Mouse (Mus musculus) liver, adult (tissue): ENCODE results near the gene Mapt.

Experiments used
- GATA4 ChIP-seq: IDR thresholded peaks from 2 replicates; pipeline ENCODE4 v1.6.1; 2014; ENCODE audit warnings: mild to moderate bottlenecking, low read length; ENCODE audit not compliant: insufficient replicate concordance

The Mapt gene

DNA sequence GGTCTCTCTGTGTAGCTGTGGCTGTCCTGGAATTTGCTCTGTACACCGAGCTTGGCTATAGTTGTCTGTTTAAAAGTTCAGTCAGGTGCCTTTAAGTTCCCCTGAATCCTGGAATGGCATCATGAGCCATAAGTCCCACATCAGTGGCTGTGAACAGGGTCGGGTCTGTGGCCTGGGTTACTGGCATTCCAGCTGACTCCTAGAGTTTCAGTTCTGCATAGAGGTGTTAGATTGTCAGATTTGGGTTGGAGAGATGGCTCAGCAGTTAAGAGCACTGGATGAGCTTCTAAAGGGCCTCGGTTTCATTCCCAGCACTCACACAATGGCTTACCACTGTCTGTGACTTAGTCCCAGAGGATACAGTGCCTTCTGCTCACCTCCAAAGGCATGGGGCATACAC lies 20.9 kb downstream of the Mapt start:
- no peak for TF ChIP-seq GATA4

DNA sequence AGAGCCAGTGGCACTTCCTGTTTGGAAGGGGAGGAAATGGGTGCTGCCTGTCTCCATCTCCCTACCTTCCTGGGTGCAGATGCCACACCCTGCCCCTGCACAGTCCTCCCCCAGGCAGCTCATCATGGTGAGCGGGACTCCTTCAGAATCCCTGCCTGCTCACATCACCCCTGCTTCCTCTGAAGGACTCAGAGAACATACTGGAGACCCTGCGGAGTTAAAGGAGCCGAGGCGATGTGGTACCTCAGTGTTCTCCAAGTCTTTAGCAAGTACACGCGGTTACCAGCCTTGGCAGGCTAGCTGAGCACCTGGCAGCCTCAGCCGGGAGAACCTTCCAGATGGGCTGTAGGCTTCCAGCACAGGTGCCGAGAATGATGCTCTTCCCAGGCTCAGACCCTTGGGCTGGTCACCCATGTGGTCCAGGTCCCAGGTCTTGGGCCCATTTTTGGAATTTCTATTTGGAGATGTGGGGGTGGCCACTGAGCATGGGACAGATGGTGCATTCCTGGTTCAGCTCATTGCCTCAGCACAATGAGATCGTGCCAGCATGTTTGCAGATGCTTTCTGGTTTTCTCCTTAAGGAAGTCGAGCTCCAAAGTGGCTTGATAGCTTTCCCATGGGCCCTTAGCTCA lies 23.3 kb downstream of the Mapt start:
- TF ChIP-seq GATA4, result no peak

DNA sequence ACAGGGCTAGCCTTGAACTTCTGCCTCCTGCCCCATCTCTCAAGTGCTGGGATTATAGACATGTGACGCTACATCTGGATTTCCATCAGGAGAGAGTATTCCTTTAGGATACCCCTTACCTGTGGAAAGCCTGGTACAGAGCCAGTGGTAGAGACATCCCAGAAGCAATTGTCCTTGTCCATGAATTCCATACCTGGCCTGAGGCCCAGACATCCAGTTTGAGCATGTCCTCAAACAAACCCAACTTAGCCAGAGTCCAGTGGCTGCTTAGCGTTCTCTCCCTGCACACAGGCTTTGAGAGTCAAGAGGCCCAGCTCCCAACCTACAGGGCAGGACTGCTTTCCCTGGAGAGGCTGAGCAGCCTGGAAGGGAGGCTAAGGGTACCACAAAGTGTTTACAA lies 25.0 kb downstream of the Mapt start:
- TF ChIP-seq GATA4, result no peak

DNA sequence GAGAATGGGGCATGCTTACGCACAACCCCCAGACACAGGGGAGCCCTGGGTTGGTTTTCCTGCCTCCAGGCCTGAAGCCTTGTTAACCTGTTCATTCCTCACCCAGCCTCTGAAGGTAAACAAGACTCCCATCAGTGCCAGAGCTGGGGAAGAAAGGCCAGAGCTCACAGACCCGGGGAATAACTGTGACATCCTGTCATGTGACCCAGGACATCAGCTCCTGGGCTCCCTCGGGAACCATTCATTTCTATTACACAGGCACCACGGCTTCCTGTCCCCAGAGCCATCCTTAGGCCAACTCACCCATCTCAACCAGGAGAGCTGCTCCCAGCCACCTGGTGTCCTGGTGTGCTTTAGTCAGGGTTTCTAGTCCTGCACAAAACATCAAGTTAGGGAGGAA lies 27.8 kb downstream of the Mapt start:
- no peak for TF ChIP-seq GATA4

DNA sequence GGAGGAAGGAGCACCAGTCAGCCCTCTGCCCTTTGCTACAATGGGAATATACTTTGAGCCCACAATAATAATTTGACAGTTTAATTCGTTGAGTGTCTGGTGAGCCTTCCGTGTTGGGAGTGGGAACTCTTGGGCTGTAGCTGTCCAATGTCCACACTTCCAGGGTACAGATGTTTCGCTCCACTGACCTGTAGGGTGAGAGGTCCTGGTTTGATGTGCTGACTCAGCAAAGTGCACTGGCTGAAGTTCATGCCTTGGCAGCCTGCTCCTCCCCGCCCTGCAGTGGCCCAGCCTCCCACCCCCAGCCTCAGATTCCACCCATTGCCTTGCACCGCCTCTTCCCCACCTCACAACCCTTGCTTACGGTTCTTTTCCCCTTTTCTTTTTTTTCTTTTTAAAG lies 33.5 kb downstream of the Mapt start:
- no peak for TF ChIP-seq GATA4

DNA sequence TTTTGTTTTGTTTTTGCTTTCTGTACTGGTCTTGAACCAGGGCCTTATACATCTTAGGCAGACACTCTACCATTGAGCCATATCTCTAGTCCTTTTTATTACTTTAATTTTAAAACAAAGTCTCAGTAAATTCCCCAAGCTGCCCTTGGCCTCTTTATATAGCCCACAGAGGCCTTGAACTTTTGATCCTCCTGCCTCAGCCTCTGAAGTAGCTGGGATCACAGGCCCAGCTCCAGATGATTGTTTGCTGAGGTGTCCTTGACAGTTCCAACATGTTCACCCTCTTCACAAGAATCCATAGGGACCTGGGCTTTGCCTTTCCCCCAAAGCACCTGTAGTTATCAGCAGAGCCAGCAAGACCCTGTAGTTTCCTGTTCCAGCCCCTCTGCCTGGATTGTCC lies 34.5 kb downstream of the Mapt start:
- no peak for TF ChIP-seq GATA4

DNA sequence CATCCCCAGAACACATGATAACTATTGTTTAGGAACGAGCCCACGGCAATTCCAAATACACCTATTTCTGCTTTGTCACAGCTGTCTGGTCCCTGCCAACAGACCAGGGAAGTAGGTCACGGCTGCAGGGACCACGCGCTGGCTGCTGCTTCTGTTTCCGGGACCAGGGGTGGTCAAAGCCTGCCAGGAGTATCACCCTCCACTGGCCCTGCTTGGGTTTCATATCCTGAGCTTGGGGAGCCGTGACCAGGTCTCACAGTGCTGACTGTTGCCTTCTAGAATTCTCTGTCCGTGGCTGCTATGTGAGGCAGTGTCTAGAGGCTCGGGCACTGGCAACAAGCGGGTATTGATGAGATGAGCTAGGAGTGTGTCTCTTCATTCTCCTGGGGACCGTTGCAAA lies 36.2 kb downstream of the Mapt start:
- TF ChIP-seq GATA4, result no peak

DNA sequence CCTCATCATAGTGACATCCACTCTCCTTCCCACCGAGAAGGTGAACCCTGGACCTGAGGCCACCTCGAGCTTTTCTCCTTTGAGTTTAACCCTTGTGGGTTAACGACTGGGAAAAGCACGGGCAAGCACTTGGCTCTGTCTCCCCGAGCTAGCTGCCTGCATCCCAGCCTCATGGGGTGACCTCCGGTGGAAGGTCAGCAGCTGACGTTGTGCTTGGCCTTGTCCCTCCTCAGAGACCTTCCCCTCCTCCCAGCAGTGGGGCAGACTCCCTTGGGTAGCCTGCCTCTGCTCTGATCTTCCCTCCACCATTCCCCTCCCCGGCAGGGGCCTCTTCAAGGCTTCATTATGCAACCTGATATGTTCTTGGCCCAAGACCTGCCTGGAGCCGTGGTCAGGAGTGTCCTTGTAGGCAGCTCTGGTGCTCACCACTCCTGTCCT lies 38.2 kb downstream of the Mapt start:
- TF ChIP-seq GATA4, result no peak

DNA sequence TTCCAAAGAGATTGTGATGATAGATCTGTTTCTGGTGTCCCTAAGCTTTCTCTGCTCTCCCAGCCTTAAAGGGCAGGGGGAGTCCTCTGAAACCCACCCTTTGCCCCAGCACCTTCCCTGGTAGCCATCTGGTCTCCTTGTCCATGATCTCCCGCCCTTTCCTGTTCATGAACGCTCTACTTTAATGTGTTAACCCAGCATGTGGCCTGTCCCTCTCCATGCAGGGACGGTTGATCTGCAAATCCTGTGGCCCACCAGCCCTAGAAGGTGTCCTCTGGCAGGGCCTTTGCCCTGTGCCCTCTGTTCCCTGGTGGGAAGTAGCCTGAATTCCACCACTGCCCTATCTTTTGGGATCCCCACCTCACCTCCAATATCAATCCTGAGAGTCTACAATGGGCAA lies 39.3 kb downstream of the Mapt start:
- TF ChIP-seq GATA4, result no peak

DNA sequence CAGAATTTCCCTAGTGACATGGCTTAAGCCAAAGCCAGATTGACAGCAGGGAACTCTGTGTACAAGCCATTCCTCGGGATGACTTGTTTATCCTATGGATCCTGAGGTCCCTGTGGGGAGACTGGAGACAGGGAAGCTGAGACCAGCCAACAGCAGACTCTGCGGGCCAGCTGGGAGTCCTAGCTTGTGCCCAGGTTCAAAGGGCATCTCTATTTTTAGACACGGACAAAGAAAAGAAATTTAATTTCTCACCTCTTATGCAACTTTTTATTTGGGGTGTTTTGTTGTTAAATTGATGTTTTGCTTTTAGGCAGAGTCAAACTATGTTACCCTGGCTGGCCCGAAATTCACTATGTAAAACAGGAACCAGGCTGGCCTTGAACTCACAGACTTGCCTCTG lies 39.7 kb downstream of the Mapt start:
- TF ChIP-seq GATA4, result no peak

DNA sequence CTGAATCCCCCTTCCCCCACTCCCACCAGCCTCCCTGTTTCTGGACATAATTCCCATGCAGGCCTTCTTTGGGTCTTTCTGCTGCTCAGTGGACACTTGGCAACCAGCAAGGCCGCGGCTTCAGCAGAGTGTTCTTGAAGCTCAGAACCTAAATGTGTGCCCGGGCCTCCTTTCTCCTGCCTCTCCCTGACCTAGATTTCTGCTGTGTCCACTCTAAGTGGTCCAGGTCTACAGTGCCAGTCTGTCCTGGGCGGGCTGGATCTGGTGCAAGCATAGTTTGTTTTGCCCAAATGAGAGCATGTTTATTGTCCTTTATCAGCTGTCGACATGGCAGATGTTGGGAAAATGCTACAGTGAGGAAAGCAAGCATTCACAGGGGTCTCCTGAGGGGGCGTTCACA lies 40.7 kb downstream of the Mapt start:
- TF ChIP-seq GATA4, result no peak

DNA sequence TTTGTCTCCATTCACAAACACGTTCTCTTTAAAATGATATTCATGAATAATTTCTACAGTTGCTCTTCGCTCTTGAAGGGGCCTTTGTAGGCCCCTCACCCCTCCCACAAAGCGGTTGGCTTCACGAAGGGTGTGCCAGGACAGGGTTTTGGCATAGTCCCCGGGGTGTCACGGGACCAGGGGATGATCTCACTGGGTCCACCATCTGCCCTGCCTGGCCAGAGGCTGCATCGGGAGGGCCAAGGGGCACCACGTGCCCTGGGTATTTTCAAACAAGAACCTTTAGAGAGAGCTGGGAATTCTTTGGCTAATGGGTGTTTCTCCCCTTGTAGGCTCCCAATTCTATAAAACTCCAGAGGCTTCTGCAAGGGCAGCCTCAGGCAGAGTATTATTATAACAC lies 41.2 kb downstream of the Mapt start:
- TF ChIP-seq GATA4, result no peak

DNA sequence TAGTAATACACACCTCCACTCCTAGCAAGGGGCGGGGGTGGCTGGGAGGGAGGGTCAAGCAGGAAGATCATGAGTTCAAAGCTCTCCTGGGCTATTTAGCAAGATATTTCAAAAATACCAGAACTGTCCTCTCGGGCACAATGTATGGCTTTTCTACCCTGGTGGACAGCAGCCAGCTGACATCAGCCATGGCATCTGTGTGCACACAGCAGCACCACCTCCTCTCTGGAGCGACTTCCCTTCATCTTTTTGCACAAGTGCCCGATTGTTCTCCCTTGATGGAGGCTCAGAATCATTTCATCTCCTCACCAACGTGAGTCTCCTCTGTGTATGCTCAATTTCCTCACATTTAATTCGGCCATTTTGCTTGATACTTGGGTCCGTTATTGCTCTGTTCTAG lies 44.6 kb downstream of the Mapt start:
- no peak for TF ChIP-seq GATA4

DNA sequence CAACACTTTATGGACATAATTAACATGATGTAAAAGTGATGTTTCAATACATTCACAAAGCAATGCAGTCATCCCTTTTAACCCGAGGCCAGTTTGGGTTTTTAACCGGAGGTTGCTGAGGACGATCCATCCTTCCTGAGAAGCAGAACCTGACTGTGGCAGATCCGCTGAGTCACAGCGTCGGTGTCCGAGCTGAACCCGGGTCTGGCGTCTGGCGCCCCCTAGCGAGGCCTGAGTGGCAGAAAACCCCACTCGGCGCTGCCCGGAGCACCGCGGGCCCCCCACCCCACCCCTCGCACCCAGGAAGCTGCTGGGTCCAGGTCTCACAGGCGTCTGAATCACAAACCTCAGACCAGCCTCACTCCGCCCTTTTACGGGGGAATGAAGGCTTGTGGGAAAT lies 47.0 kb downstream of the Mapt start:
- TF ChIP-seq GATA4, result no peak

DNA sequence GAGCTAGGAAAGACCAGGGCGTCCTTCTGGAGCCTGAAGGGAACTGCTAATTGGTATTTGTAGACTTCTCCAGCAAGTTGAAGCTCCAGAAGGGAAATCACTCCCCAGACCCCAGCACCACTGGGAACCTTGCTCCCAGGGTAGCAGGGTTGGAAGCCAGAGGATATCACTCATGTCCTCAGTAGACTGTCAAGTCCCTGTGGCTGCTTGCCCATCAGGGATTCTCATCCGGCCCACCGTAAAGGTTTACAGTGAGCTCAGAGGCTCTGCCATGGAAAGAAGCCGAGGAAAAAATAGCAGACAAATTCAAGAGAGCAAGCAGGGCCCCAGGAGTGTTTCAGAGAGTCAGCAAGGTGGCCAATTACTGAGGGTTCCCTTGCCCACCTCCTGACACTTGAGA lies 47.9 kb downstream of the Mapt start:
- TF ChIP-seq GATA4, result no peak

DNA sequence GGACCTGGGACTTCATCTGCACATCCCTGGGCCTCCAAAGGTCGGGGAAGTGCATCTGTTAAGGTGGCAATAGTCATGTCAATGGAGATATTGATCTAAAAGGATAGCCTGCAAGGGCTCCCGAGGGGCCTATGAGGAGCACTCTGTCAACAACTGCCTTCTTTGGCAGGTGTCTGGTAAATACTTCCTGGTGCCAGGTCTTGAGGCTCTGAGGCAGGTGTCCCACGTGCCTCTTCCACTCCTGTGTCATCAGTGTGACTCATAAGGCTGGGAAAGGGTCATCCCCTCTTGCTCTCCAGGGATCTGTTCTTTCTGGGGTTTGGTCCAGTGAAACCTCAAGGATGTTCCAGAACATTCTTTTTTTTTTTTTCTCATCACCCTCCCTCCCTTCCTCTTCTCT lies 48.3 kb downstream of the Mapt start:
- TF ChIP-seq GATA4, result no peak

DNA sequence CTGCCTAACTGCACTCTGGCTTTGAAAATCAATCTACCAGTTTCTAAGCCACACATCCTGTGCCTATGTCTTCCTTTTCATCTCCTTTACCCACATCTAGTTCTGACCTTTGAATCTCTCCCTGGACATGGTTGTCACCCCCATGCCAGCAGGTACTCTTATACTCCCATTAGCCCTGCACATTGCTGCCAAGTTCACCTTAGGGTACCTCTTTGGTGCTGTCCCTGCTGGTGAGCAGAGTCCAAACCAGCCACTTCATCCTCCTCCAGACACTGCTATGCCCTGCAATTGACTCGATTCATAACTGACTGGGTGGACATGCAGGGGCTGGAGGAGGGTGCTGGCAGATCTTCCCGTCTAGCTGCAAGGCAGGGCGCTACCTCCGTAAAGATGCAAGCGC lies 50.3 kb downstream of the Mapt start:
- no peak for TF ChIP-seq GATA4

DNA sequence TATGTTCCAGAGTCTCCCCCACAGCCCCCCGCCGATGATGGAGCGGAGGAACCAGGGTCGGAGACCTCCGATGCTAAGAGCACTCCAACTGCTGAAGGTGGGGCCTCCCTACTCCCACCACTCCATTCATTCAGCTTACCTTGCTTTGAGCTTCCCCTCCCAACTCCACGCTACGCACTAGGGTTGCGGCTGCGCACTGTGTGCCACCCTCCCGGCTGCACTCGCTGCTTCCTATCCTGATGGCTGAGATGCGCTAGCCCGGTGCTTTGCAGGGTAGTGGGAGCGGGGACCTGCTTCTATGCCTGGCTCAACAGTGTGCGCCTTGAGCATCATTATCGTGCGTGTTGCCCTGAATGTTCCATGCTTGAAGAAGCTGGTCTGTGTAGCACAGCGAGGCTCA lies 55.9 kb downstream of the Mapt start:
- no peak for TF ChIP-seq GATA4
